Mouse (Mus musculus): ENCODE data around the gene Ccdc87. TPM values are rescaled to one million over a fixed set of nuclear protein-coding genes. Genes with fewer than 3 reads are reported as not detected.
"Not testable (repeated sequence)": the region's sequence is repeated elsewhere in the genome, so short reads cannot be mapped to it uniquely, and the experiment has no call there.

Gene Ccdc87
- polyA plus RNA-seq, 1 experiment from 2014 or later = 0.13 TPM

DNA sequence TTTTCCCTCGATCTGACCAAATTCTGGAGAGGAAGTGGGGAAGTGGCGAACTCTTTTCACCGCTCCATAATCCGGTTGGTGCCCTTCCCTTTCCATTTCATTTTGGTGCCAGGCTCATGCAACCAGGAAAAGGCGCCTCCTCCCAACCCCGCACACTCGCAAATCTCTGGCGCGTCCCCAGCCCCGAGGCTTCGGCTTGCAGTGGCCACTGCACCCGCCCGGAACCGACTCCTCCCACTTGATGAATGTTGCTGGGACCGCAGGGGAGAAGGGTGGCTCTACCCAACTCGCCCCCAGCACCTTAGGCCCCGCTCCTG, 28.5 kb upstream of the Ccdc87 start:
- peak overlapping the region; percentile 88 for H3K4me3 ChIP-seq (ENCODE audit: low read depth, low read length)
- H3K27ac ChIP-seq (ENCODE audit: low read depth, low read length) = peak overlapping the region; percentile 93
- H3K4me2 ChIP-seq (ENCODE audit: low read depth) = peak overlapping the region; percentile 78
- H3K4me1 ChIP-seq (ENCODE audit: control insufficient read depth, insufficient read depth, low read length) = peaks cover 15% of the 10 kb centered on the region
- H3K36me3 ChIP-seq (ENCODE audit: control insufficient read depth, insufficient read depth, low read length) = no peaks in the 10 kb centered on the region
- no peaks in the 10 kb centered on the region for H3K27me3 ChIP-seq (ENCODE audit: control insufficient read depth, insufficient read depth, low read length)
- DNase-seq (ENCODE audit: low spot score) = no peak
- ATAC-seq (ENCODE audit: insufficient read depth, low FRiP score, low TSS enrichment) = no peak
- WGBS = under 1% methylated on average over 17 of the region's 17 CpGs
- H3K9ac ChIP-seq (ENCODE audit: low read length) = peak overlapping the region; percentile 69
- no peaks in the 10 kb centered on the region for H3K9me3 ChIP-seq (ENCODE audit: control insufficient read depth, low read length)

DNA sequence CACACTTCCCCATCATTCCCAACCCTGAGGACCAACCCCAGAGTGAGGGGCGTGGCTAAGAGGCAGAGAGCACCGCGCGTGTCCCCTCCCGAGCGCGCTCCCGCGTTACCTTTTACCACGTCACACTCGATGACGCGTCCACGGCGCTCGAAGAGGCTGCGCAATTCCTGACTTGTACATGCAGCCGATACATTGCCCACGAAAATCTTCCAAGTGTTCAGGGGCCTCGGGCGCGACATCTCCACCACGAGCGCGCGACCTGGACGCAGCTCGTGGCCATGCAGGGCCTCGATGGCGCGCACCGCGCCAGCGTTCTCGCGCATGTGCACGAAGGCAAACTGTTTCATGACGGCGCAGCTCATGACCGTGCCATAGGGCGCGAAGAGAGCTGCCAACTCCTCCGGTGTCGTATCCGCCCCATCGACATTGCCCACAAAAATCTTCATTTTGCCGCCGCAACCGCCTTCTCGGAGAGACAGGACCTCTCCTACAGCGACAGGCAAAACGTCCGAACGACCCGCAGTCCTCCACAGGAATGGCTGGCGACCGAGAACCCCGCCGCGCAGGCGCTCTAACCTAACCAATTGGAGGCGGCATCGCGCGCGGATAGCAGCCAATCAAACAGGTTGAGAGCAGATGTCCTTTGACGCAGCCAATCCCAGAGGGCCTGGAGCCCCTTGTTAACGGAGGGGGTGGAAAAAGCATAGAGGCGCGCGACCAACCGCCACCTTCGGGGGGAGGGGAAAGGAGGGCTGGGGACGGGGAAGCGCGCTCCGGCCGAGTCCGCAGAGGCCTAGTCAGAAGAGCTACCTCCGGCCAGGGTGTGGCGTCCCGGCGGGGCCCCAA, 27.9 kb upstream of the Ccdc87 start, which contains the start of the genes Gm21992 and Rbm14:
Gene Gm21992, minus strand, starts transcription at position 550 of the 846 bp plus-strand sequence.
Gene Rbm14, minus strand, starts transcription at position 572 of the 846 bp plus-strand sequence.
- Histone ChIP-seq H3K9me3 (ENCODE audit: control insufficient read depth, low read length) (no peaks in the 10 kb centered on the region), H3K4me3 (ENCODE audit: low read depth, low read length) (peak within 1 kb of the TSS; percentile 88), H3K27ac (ENCODE audit: low read depth, low read length) (peak within 1 kb of the TSS; percentile 93), H3K27me3 (ENCODE audit: control insufficient read depth, insufficient read depth, low read length) (no peaks in the 10 kb centered on the region), H3K4me1 (ENCODE audit: control insufficient read depth, insufficient read depth, low read length) (peaks cover 15% of the 10 kb centered on the region), H3K9ac (ENCODE audit: low read length) (peak within 1 kb of the TSS; percentile 77), H3K36me3 (ENCODE audit: control insufficient read depth, insufficient read depth, low read length) (no peaks in the 10 kb centered on the region), H3K4me2 (ENCODE audit: low read depth) (peak within 1 kb of the TSS; percentile 78)
- WGBS = under 1% methylated on average over 82 of the region's 83 CpGs
- DNase-seq (ENCODE audit: low spot score) = peak; percentile 99
- peak; percentile 98 for ATAC-seq (ENCODE audit: insufficient read depth, low FRiP score, low TSS enrichment)

DNA sequence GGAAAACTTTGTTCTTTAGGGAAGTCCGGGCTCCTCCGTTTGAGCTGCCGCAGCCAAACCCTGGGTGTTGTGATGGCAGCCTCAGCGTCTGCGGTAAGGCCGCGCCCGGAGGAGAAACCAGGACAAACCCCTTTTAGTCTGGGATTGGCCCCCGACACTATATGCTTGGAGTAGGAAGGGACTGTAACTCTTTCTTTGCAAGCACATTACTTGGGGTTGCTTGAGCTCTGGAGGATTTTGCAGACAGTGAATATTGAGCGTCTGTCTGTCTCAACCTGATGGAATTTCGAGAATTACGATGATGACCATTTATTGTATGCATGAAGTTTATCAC, 27.3 kb upstream of the Ccdc87 start:
- Histone ChIP-seq H3K4me3 (ENCODE audit: low read depth, low read length) (peak overlapping the region; percentile 88), H3K27ac (ENCODE audit: low read depth, low read length) (peak overlapping the region; percentile 80; the same call in 1 of the 2 replicates), H3K9ac (ENCODE audit: low read length) (peak overlapping the region; percentile 77), H3K27me3 (ENCODE audit: control insufficient read depth, insufficient read depth, low read length) (no peaks in the 10 kb centered on the region), H3K36me3 (ENCODE audit: control insufficient read depth, insufficient read depth, low read length) (no peaks in the 10 kb centered on the region), H3K4me1 (ENCODE audit: control insufficient read depth, insufficient read depth, low read length) (peaks cover 15% of the 10 kb centered on the region), H3K9me3 (ENCODE audit: control insufficient read depth, low read length) (no peaks in the 10 kb centered on the region), H3K4me2 (ENCODE audit: low read depth) (peak overlapping the region; percentile 49)
- DNase-seq (ENCODE audit: low spot score) (no peak), ATAC-seq (ENCODE audit: insufficient read depth, low FRiP score, low TSS enrichment) (no peak)
- 5% methylated on average over 12 of the region's 12 CpGs for WGBS

DNA sequence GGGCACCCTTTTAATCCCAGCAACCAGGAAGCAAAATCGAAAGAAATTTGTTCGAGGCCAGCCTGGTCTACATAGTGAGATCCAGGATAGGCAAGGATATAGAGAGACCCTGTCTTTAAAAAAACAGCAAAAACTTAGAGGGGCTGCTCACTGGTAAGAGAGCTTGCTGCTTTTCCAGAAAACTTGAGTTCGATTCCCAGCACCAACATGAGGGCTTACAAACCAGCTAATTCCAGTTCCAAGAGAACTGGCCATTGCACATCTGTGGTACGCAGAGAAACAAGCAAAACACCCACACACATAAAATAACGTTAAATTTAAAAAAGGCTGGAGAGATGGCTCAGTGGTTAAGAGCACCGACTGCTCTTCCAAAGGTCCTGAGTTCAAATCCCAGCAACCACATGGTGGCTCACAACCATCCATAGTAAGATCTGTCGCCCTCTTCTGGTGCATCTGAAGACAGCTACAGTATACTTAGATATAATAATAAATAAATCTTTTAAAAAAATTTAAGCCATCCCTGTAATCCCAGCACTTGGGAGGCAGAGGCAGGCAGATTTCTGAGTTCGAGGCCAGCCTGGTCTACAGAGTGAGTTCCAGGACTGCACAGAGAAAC, 26.7 kb upstream of the Ccdc87 start:
- H3K9ac ChIP-seq (ENCODE audit: low read length) = peak overlapping the region; percentile 77
- 77% methylated on average over 8 of the region's 8 CpGs for WGBS
- peak overlapping the region; percentile 88 for H3K4me3 ChIP-seq (ENCODE audit: low read depth, low read length)
- H3K27me3 ChIP-seq (ENCODE audit: control insufficient read depth, insufficient read depth, low read length); DNase-seq (ENCODE audit: low spot score); H3K9me3 ChIP-seq (ENCODE audit: control insufficient read depth, low read length); ATAC-seq (ENCODE audit: insufficient read depth, low FRiP score, low TSS enrichment); H3K27ac ChIP-seq (ENCODE audit: low read depth, low read length); H3K36me3 ChIP-seq (ENCODE audit: control insufficient read depth, insufficient read depth, low read length): not testable (repeated sequence)
- peak overlapping the region; percentile 49 for H3K4me2 ChIP-seq (ENCODE audit: low read depth)
- peaks cover 15% of the 10 kb centered on the region for H3K4me1 ChIP-seq (ENCODE audit: control insufficient read depth, insufficient read depth, low read length)

DNA sequence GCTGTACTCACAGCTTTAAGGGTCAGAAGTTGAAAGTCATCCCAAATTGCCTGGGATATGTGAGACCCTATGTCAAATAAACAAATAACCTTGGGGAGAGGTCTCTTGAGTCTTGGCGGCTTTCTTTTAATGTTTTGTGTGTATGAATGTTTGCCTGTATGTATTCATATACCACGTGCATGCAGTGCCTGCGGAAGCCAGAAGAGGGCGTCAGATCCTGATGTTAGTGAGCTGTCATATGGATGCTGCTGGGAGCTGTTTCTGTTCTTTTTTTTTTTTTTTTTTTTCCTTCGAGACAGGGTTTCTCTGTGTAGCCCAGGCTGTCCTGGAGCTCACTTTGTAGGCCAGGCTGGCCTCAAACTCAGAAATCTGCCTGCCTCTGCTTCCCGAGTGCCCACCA, 26.2 kb upstream of the Ccdc87 start:
- no peak overlapping the region for H3K4me2 ChIP-seq (ENCODE audit: low read depth)
- H3K9ac ChIP-seq (ENCODE audit: low read length) = no peak overlapping the region
- WGBS = 84% methylated on average over 6 of the region's 6 CpGs
- no peaks in the 10 kb centered on the region for H3K27me3 ChIP-seq (ENCODE audit: control insufficient read depth, insufficient read depth, low read length)
- ATAC-seq (ENCODE audit: insufficient read depth, low FRiP score, low TSS enrichment) (no peak), DNase-seq (ENCODE audit: low spot score) (no peak)
- H3K36me3 ChIP-seq (ENCODE audit: control insufficient read depth, insufficient read depth, low read length) = no peaks in the 10 kb centered on the region
- H3K4me1 ChIP-seq (ENCODE audit: control insufficient read depth, insufficient read depth, low read length) = peaks cover 13% of the 10 kb centered on the region
- H3K9me3 ChIP-seq (ENCODE audit: control insufficient read depth, low read length) = no peaks in the 10 kb centered on the region
- H3K27ac ChIP-seq (ENCODE audit: low read depth, low read length) = no peak overlapping the region
- no peak overlapping the region for H3K4me3 ChIP-seq (ENCODE audit: low read depth, low read length)

DNA sequence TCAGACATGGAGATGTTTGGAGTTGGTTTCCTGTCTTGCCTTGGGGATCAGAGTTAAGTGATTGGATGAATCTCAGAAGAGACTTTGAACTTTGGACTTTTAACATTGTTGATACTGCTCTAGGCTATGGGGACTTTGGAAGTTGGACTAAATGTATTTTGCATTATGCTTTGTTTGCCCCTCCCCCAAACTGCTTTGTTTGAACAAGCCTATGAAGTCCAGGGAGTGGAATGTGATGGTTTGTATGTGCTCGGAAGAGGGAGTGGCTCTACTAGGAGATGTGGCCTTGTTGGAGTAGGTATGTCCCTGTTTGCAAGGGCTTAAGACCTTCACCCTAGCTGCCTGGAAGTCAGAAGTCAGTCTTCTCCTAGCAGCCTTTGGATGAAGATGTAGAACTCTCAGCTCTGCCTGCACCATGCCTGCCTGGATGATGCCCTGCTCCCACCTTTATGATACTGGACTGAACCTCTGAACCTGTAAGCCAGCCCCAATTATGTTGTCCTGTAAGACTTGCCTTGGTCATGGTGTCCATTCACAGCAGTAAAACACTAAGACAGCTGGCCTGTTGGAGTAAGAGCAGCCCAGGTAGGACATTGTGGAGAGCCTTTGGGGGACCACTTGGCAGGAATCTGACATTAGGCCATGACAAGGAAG, 21.9 kb upstream of the Ccdc87 start:
- H3K27me3 ChIP-seq (ENCODE audit: control insufficient read depth, insufficient read depth, low read length) = no peaks in the 10 kb centered on the region
- no peaks in the 10 kb centered on the region for H3K9me3 ChIP-seq (ENCODE audit: control insufficient read depth, low read length)
- DNase-seq (ENCODE audit: low spot score) (no peak), ATAC-seq (ENCODE audit: insufficient read depth, low FRiP score, low TSS enrichment) (no peak)
- H3K36me3 ChIP-seq (ENCODE audit: control insufficient read depth, insufficient read depth, low read length) = no peaks in the 10 kb centered on the region
- H3K27ac ChIP-seq (ENCODE audit: low read depth, low read length) = no peak overlapping the region
- no peaks in the 10 kb centered on the region for H3K4me1 ChIP-seq (ENCODE audit: control insufficient read depth, insufficient read depth, low read length)
- H3K9ac ChIP-seq (ENCODE audit: low read length) = no peak overlapping the region
- H3K4me3 ChIP-seq (ENCODE audit: low read depth, low read length) = no peak overlapping the region
- 86% methylated on average over 1 of the region's 1 CpGs for WGBS
- no peak overlapping the region for H3K4me2 ChIP-seq (ENCODE audit: low read depth)

DNA sequence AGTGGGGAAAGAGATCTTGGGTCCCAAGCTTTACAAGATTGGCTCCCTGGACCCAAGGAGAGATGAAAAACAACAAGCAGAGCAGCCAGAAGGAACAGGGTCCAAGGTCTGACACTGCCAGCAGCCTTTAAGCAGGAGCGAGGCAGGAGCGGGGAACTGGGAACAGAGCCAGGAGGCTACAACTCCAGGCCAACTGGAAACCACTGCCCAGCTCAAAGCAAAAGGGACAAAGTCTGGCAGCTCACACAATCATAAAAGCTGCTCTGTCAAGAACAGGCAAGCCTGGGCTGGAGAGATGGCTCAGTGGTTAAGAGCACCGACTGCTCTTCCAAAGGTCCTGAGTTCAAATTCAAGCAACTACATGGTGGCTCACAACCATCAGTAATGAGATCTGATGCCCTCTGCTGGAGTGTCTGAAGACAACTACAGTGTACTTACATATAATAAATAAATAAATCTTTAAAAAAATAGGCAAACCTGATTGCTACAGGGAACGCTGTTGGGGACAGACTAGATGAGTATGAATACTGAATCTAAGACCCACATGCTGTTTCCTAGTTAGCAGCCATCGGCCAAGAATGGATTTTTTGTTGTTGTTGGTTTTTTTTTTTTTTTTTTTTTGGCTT, 18.4 kb upstream of the Ccdc87 start:
- Histone ChIP-seq H3K4me3 (ENCODE audit: low read depth, low read length) (no peak overlapping the region), H3K9ac (ENCODE audit: low read length) (no peak overlapping the region), H3K27me3 (ENCODE audit: control insufficient read depth, insufficient read depth, low read length) (no peaks in the 10 kb centered on the region), H3K4me2 (ENCODE audit: low read depth) (no peak overlapping the region), H3K4me1 (ENCODE audit: control insufficient read depth, insufficient read depth, low read length) (no peaks in the 10 kb centered on the region), H3K27ac (ENCODE audit: low read depth, low read length) (no peak overlapping the region), H3K36me3 (ENCODE audit: control insufficient read depth, insufficient read depth, low read length) (0 out of 2 replicates have a peak, but pooled peaks cover 3% of the 10 kb centered on the region), H3K9me3 (ENCODE audit: control insufficient read depth, low read length) (no peaks in the 10 kb centered on the region)
- WGBS = 92% methylated on average over 5 of the region's 5 CpGs
- DNase-seq (ENCODE audit: low spot score) (no peak), ATAC-seq (ENCODE audit: insufficient read depth, low FRiP score, low TSS enrichment) (no peak)

DNA sequence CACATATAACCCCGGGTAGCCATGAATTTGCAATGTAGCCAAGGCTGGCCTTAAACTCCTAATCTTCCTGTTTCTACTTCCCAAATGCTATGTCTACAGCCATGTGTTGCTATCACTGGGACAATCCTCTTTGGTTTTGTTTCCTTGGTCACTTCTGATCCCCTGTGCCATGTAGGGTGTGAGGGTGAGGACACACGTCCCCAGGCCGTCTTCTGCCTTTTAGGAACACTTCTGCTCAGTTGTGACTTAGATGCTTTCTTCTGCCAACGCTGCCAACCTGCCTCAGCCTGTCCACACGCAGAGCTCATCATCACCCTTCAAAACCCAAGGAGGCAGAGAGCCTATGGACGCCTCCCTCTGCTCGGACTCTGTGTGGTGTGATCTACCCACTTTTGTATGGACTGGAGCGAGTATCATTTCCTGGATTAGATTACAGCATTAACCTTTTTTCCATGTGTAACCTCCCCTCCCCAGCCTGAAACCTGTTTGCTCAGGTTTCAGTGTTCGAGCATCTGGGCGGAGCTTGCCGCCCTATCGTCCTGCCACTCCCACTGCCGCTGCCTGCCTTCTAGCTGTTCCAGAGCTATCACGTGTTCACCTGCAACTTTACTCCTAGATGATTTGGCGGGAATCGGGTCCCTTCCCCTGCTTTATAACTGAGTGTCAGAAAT, 10.6 kb upstream of the Ccdc87 start:
- DNase-seq (ENCODE audit: low spot score) (no peak), ATAC-seq (ENCODE audit: insufficient read depth, low FRiP score, low TSS enrichment) (no peak)
- 0 out of 2 replicates have a peak, but pooled peaks cover 3% of the 10 kb centered on the region for H3K36me3 ChIP-seq (ENCODE audit: control insufficient read depth, insufficient read depth, low read length)
- H3K4me2 ChIP-seq (ENCODE audit: low read depth) = no peak overlapping the region
- no peaks in the 10 kb centered on the region for H3K4me1 ChIP-seq (ENCODE audit: control insufficient read depth, insufficient read depth, low read length)
- H3K9me3 ChIP-seq (ENCODE audit: control insufficient read depth, low read length) = no peaks in the 10 kb centered on the region
- H3K4me3 ChIP-seq (ENCODE audit: low read depth, low read length) = no peak overlapping the region
- WGBS = 58% methylated on average over 16 of the region's 16 CpGs
- no peak overlapping the region for H3K27ac ChIP-seq (ENCODE audit: low read depth, low read length)
- H3K9ac ChIP-seq (ENCODE audit: low read length) = no peak overlapping the region
- no peaks in the 10 kb centered on the region for H3K27me3 ChIP-seq (ENCODE audit: control insufficient read depth, insufficient read depth, low read length)
